Mouse (Mus musculus): ENCODE measurements around the gene Fndc7.

GRCm38 (mm10) chr3:108857714-108858113, 32.1 kb downstream of the Fndc7 start:
- no peak for TF ChIP-seq CTCF (IDR thresholded peaks at IDR 0.05; ENCODE audit: extremely low read depth, insufficient read depth, low read length)
- TF ChIP-seq POLR2A (IDR thresholded peaks at IDR 0.05; ENCODE audit: extremely low read depth, insufficient read depth, low read length), result no peak

Data from cortical plate, adult 2 months (tissue).